Mouse (Mus musculus) thymus, postnatal 10 days (tissue): Measurements from ENCODE around the gene Hist1h3d.
"Not testable (repeated sequence)": the region's sequence is repeated elsewhere in the genome, so short reads cannot be mapped to it uniquely, and the experiment has no call there.

Experiments used
- DNase-seq, 2 experiments: peaks; one replicate each; pipeline ENCODE4 v3.0.0; 2021; ENCODE audit warnings: low spot score in 2 of 2

Gene Hist1h3d

GRCm38 (mm10) chr13:23542225-23542980, 33.2 kb upstream of the Hist1h3d start:
- DNase-seq, result not testable (repeated sequence)

GRCm38 (mm10) chr13:23542999-23543607, 32.5 kb upstream of the Hist1h3d start, which contains the start of gene Hist1h2bh:
Gene Hist1h2bh, minus strand, starts transcription at chr13:23543392.
- peak; percentile 73 to 79 for DNase-seq

- DNase-seq, result peak; percentile 71 to 83
Measured at GRCm38 (mm10) chr13:23543965-23544786, 31.4 kb upstream of the Hist1h3d start, which contains the start of gene Hist1h3f. Gene Hist1h3f, plus strand, starts transcription at chr13:23544052.

- not testable (repeated sequence) for DNase-seq
Measured at GRCm38 (mm10) chr13:23544787-23545120, 30.8 kb upstream of the Hist1h3d start.

GRCm38 (mm10) chr13:23546694-23547093, 28.9 kb upstream of the Hist1h3d start:
- no peak for DNase-seq

- no peak for DNase-seq
Measured at GRCm38 (mm10) chr13:23550761-23551145, 24.8 kb upstream of the Hist1h3d start.

GRCm38 (mm10) chr13:23551146-23551834, 24.3 kb upstream of the Hist1h3d start, which contains the start of gene Hist1h4f:
Gene Hist1h4f, minus strand, starts transcription at chr13:23551648.
- peak; percentile 86 to 89 for DNase-seq

- DNase-seq, result no peak
Measured at GRCm38 (mm10) chr13:23551931-23552914, 23.3 kb upstream of the Hist1h3d start.

- no peak for DNase-seq
Measured at GRCm38 (mm10) chr13:23552962-23553361, 22.6 kb upstream of the Hist1h3d start, which contains the start of gene Hist1h1d. Gene Hist1h1d, plus strand, starts transcription at chr13:23553262.

GRCm38 (mm10) chr13:23554393-23554792, 21.2 kb upstream of the Hist1h3d start:
- no peak for DNase-seq

- peak; percentile 93 to 94 for DNase-seq
Measured at GRCm38 (mm10) chr13:23554925-23555838, 20.4 kb upstream of the Hist1h3d start.

GRCm38 (mm10) chr13:23555839-23556416, 19.6 kb upstream of the Hist1h3d start:
- DNase-seq, result peak; percentile 68 to 75

GRCm38 (mm10) chr13:23556906-23557305, 18.7 kb upstream of the Hist1h3d start:
- no peak for DNase-seq

- not testable (repeated sequence) for DNase-seq
Measured at GRCm38 (mm10) chr13:23560699-23561098, 14.9 kb upstream of the Hist1h3d start.

GRCm38 (mm10) chr13:23561531-23561882, 14.1 kb upstream of the Hist1h3d start:
- DNase-seq, result not testable (repeated sequence)

GRCm38 (mm10) chr13:23561883-23562659, 13.5 kb upstream of the Hist1h3d start, which contains the start of gene Hist1h3e:
Gene Hist1h3e, minus strand, starts transcription at chr13:23562369.
- DNase-seq, result peak; percentile 89 to 90

- DNase-seq, result peak in 1 of 2 experiments; percentile 26
Measured at GRCm38 (mm10) chr13:23562699-23563462, 12.7 kb upstream of the Hist1h3d start.
